Mouse (Mus musculus): ENCODE measurements around the gene 4833439L19Rik. TPM values are rescaled to one million over a fixed set of nuclear protein-coding genes. Genes with fewer than 3 reads are reported as not detected.

Gene 4833439L19Rik
- polyA plus RNA-seq, 1 experiment from 2014 or later: 262 TPM

Other genes with a start within 250 kb of the 4833439L19Rik start
- gene Cplx2, start 194.1 kb downstream of the 4833439L19Rik start, polyA plus RNA-seq (2014; fragmentation: Nextera tagmentation; extraction: Ambion mirVana): 12.7 and 13.0 TPM in 2 replicates
- 142 and 143 TPM in 2 replicates for gene Thoc3, start 96.6 kb downstream of the 4833439L19Rik start, polyA plus RNA-seq (2014; fragmentation: Nextera tagmentation; extraction: Ambion mirVana)
- gene Simc1, start 61.7 kb downstream of the 4833439L19Rik start, polyA plus RNA-seq (2014; fragmentation: Nextera tagmentation; extraction: Ambion mirVana): 19.7 TPM in 2 replicates
- 28.4 and 39.1 TPM in 2 replicates for gene Arl10, start 9.6 kb upstream of the 4833439L19Rik start, polyA plus RNA-seq (2014; fragmentation: Nextera tagmentation; extraction: Ambion mirVana)
- 62.5 and 63.0 TPM in 2 replicates for gene Nop16, start 24.7 kb upstream of the 4833439L19Rik start, polyA plus RNA-seq (2014; fragmentation: Nextera tagmentation; extraction: Ambion mirVana)
- 166 and 167 TPM in 2 replicates for gene Higd2a, start 24.8 kb upstream of the 4833439L19Rik start, polyA plus RNA-seq (2014; fragmentation: Nextera tagmentation; extraction: Ambion mirVana)
- gene Cltb, start 45.9 kb upstream of the 4833439L19Rik start, polyA plus RNA-seq (2014; fragmentation: Nextera tagmentation; extraction: Ambion mirVana): 32.3 and 36.8 TPM in 2 replicates
- 94.5 and 116 TPM in 2 replicates for gene Faf2, start 56.3 kb upstream of the 4833439L19Rik start, polyA plus RNA-seq (2014; fragmentation: Nextera tagmentation; extraction: Ambion mirVana)
- 99.1 and 115 TPM in 2 replicates for gene Rnf44, start 128.5 kb upstream of the 4833439L19Rik start, polyA plus RNA-seq (2014; fragmentation: Nextera tagmentation; extraction: Ambion mirVana)
- gene Cdhr2, start 136.0 kb upstream of the 4833439L19Rik start, polyA plus RNA-seq (2014; fragmentation: Nextera tagmentation; extraction: Ambion mirVana): not detected in 2 replicates
- gene Gprin1, start 184.4 kb upstream of the 4833439L19Rik start, polyA plus RNA-seq (2014; fragmentation: Nextera tagmentation; extraction: Ambion mirVana): 7.5 and 11.2 TPM in 2 replicates
- gene Sncb, start 201.2 kb upstream of the 4833439L19Rik start, polyA plus RNA-seq (2014; fragmentation: Nextera tagmentation; extraction: Ambion mirVana): 2.3 and 2.5 TPM in 2 replicates
- gene Eif4e1b, start 218.6 kb upstream of the 4833439L19Rik start, polyA plus RNA-seq (2014; fragmentation: Nextera tagmentation; extraction: Ambion mirVana): not detected in 2 replicates
- 12.0 and 13.2 TPM in 2 replicates for gene Tspan17, start 223.9 kb upstream of the 4833439L19Rik start, polyA plus RNA-seq (2014; fragmentation: Nextera tagmentation; extraction: Ambion mirVana)